Mouse (Mus musculus): ENCODE results near the gene Tmem267. TPM values are rescaled to one million over a fixed set of nuclear protein-coding genes. Genes with fewer than 3 reads are reported as not detected.

Tmem267 gene
- 8.8 TPM for total RNA-seq (2023)

GRCm38 (mm10) chr13:119487880-119488580 lies at the start of gene Tmem267, which contains the start of gene 3110070M22Rik:
TSS of gene Tmem267 (plus strand) at chr13:119488039.
TSS of gene 3110070M22Rik (minus strand) at chr13:119488383.

GRCm38 (mm10) chr13:119462596-119463560 lies 25.0 kb upstream of the Tmem267 start, which contains the start of gene 4833420G17Rik:
TSS of gene 4833420G17Rik (plus strand) at chr13:119462768.

GRCm38 (mm10) chr13:119623634-119624033 lies 135.8 kb downstream of the Tmem267 start, which contains the start of gene Ccl28:
TSS of gene Ccl28 (plus strand) at chr13:119623819.

Other genes with a start within 250 kb of the Tmem267 start
- gene Paip1, start 59.4 kb upstream of the Tmem267 start, total RNA-seq (2023): 51.4 TPM
- gene 4833420G17Rik, start 25.3 kb upstream of the Tmem267 start, total RNA-seq (2023): 87.1 TPM
- gene 3110070M22Rik, start 344 bp downstream of the Tmem267 start, total RNA-seq (2023): 2.1 TPM
- gene Ccl28, start 135.8 kb downstream of the Tmem267 start, total RNA-seq (2023): not detected
- gene Hmgcs1, start 202.3 kb downstream of the Tmem267 start, total RNA-seq (2023): 35.6 TPM

Data from CD4-positive naive resting alpha-beta T cell, adult 76 days (primary cell).